Mouse (Mus musculus): ENCODE measurements around the gene Stk32c. TPM values are rescaled to one million over a fixed set of nuclear protein-coding genes. Genes with fewer than 3 reads are reported as not detected.
A peak's percentile ranks its signal among the peaks of the same experiment; 100 is the strongest.

Stk32c gene
- polyA plus RNA-seq, 1 experiment from 2014 or later: 0.11 TPM

GRCm38 (mm10) chr7:139136906-139137491, 76.1 kb downstream of the Stk32c start:
- Histone ChIP-seq H3K4me3 (ENCODE audit: low read depth, low read length) (no peak overlapping the region), H3K27ac (replicated peaks; ENCODE audit: low read depth, low read length) (no peak overlapping the region), H3K4me2 (ENCODE audit: low read depth, low read length) (no peak overlapping the region), H3K27me3 (replicated peaks; ENCODE audit: control insufficient read depth, insufficient read depth, low read length) (no peaks in the 10 kb centered on the region), H3K9me3 (ENCODE audit: control insufficient read depth, low read length) (no peaks in the 10 kb centered on the region), H3K4me1 (ENCODE audit: control insufficient read depth, insufficient read depth, low read length) (peaks cover 12% of the 10 kb centered on the region), H3K36me3 (ENCODE audit: control insufficient read depth, insufficient read depth, low read length) (no peaks in the 10 kb centered on the region), H3K9ac (ENCODE audit: low read depth, low read length) (no peak overlapping the region)
- DNase-seq (ENCODE audit: low spot score) (no peak), ATAC-seq (ENCODE audit: low read depth) (no peak)
- 75% methylated on average over 5 of the region's 5 CpGs for WGBS

- ATAC-seq (ENCODE audit: low read depth) (no peak), DNase-seq (ENCODE audit: low spot score) (no peak)
- H3K36me3 ChIP-seq (ENCODE audit: control insufficient read depth, insufficient read depth, low read length): no peaks in the 10 kb centered on the region
- no peaks in the 10 kb centered on the region for H3K9me3 ChIP-seq (ENCODE audit: control insufficient read depth, low read length)
- no peak overlapping the region for H3K4me3 ChIP-seq (ENCODE audit: low read depth, low read length)
- H3K9ac ChIP-seq (ENCODE audit: low read depth, low read length): no peak overlapping the region
- WGBS: 78% methylated on average over 5 of the region's 5 CpGs
- H3K4me2 ChIP-seq (ENCODE audit: low read depth, low read length): no peak overlapping the region
- H3K27me3 ChIP-seq (replicated peaks; ENCODE audit: control insufficient read depth, insufficient read depth, low read length): no peaks in the 10 kb centered on the region
- H3K4me1 ChIP-seq (ENCODE audit: control insufficient read depth, insufficient read depth, low read length): peaks cover 20% of the 10 kb centered on the region
- no peak overlapping the region for H3K27ac ChIP-seq (replicated peaks; ENCODE audit: low read depth, low read length)
These were observed 77.9 kb downstream of the Stk32c start for GRCm38 (mm10) chr7:139135236-139135635.

GRCm38 (mm10) chr7:139133446-139133845, 79.7 kb downstream of the Stk32c start:
- Histone ChIP-seq H3K27ac (replicated peaks; ENCODE audit: low read depth, low read length) (no peak overlapping the region), H3K36me3 (ENCODE audit: control insufficient read depth, insufficient read depth, low read length) (no peaks in the 10 kb centered on the region), H3K4me2 (ENCODE audit: low read depth, low read length) (no peak overlapping the region), H3K4me1 (ENCODE audit: control insufficient read depth, insufficient read depth, low read length) (peaks cover 17% of the 10 kb centered on the region), H3K4me3 (ENCODE audit: low read depth, low read length) (no peak overlapping the region), H3K9me3 (ENCODE audit: control insufficient read depth, low read length) (no peaks in the 10 kb centered on the region), H3K9ac (ENCODE audit: low read depth, low read length) (no peak overlapping the region), H3K27me3 (replicated peaks; ENCODE audit: control insufficient read depth, insufficient read depth, low read length) (no peaks in the 10 kb centered on the region)
- WGBS: 58% methylated on average over 3 of the region's 3 CpGs
- DNase-seq (ENCODE audit: low spot score) (peak; percentile 44), ATAC-seq (ENCODE audit: low read depth) (no peak)

GRCm38 (mm10) chr7:139131538-139131937, 81.6 kb downstream of the Stk32c start:
- no peak overlapping the region for H3K9ac ChIP-seq (ENCODE audit: low read depth, low read length)
- no peaks in the 10 kb centered on the region for H3K36me3 ChIP-seq (ENCODE audit: control insufficient read depth, insufficient read depth, low read length)
- 57% methylated on average over 8 of the region's 8 CpGs for WGBS
- H3K4me2 ChIP-seq (ENCODE audit: low read depth, low read length): no peak overlapping the region
- peaks cover 17% of the 10 kb centered on the region for H3K4me1 ChIP-seq (ENCODE audit: control insufficient read depth, insufficient read depth, low read length)
- no peak overlapping the region for H3K27ac ChIP-seq (replicated peaks; ENCODE audit: low read depth, low read length)
- DNase-seq (ENCODE audit: low spot score) (no peak), ATAC-seq (ENCODE audit: low read depth) (no peak)
- no peaks in the 10 kb centered on the region for H3K27me3 ChIP-seq (replicated peaks; ENCODE audit: control insufficient read depth, insufficient read depth, low read length)
- H3K9me3 ChIP-seq (ENCODE audit: control insufficient read depth, low read length): no peaks in the 10 kb centered on the region
- H3K4me3 ChIP-seq (ENCODE audit: low read depth, low read length): no peak overlapping the region

GRCm38 (mm10) chr7:139130361-139130760, 82.7 kb downstream of the Stk32c start:
- Histone ChIP-seq H3K27me3 (replicated peaks; ENCODE audit: control insufficient read depth, insufficient read depth, low read length) (no peaks in the 10 kb centered on the region), H3K4me2 (ENCODE audit: low read depth, low read length) (no peak overlapping the region), H3K27ac (replicated peaks; ENCODE audit: low read depth, low read length) (no peak overlapping the region), H3K4me1 (ENCODE audit: control insufficient read depth, insufficient read depth, low read length) (peaks cover 17% of the 10 kb centered on the region), H3K9ac (ENCODE audit: low read depth, low read length) (0 out of 2 replicates have a peak overlapping the region, but pooled peaks have one; percentile 25), H3K36me3 (ENCODE audit: control insufficient read depth, insufficient read depth, low read length) (no peaks in the 10 kb centered on the region), H3K9me3 (ENCODE audit: control insufficient read depth, low read length) (no peaks in the 10 kb centered on the region), H3K4me3 (ENCODE audit: low read depth, low read length) (no peak overlapping the region)
- WGBS: 21% methylated on average over 6 of the region's 6 CpGs
- DNase-seq (ENCODE audit: low spot score) (peak; percentile 53), ATAC-seq (ENCODE audit: low read depth) (peak; percentile 66; the same call in 1 of the 2 replicates)

- Histone ChIP-seq H3K4me3 (ENCODE audit: low read depth, low read length) (no peak overlapping the region), H3K27me3 (replicated peaks; ENCODE audit: control insufficient read depth, insufficient read depth, low read length) (no peaks in the 10 kb centered on the region), H3K9ac (ENCODE audit: low read depth, low read length) (no peak overlapping the region), H3K4me1 (ENCODE audit: control insufficient read depth, insufficient read depth, low read length) (peaks cover 17% of the 10 kb centered on the region), H3K36me3 (ENCODE audit: control insufficient read depth, insufficient read depth, low read length) (no peaks in the 10 kb centered on the region), H3K9me3 (ENCODE audit: control insufficient read depth, low read length) (no peaks in the 10 kb centered on the region), H3K4me2 (ENCODE audit: low read depth, low read length) (no peak overlapping the region), H3K27ac (replicated peaks; ENCODE audit: low read depth, low read length) (no peak overlapping the region)
- 82% methylated on average over 4 of the region's 4 CpGs for WGBS
- DNase-seq (ENCODE audit: low spot score) (no peak), ATAC-seq (ENCODE audit: low read depth) (no peak)
These were observed 84.1 kb downstream of the Stk32c start for GRCm38 (mm10) chr7:139128994-139129393.

GRCm38 (mm10) chr7:139126549-139126948, 86.6 kb downstream of the Stk32c start:
- no peaks in the 10 kb centered on the region for H3K27me3 ChIP-seq (replicated peaks; ENCODE audit: control insufficient read depth, insufficient read depth, low read length)
- ATAC-seq (ENCODE audit: low read depth) (no peak), DNase-seq (ENCODE audit: low spot score) (no peak)
- 73% methylated on average over 7 of the region's 7 CpGs for WGBS
- no peak overlapping the region for H3K4me3 ChIP-seq (ENCODE audit: low read depth, low read length)
- H3K9me3 ChIP-seq (ENCODE audit: control insufficient read depth, low read length): no peaks in the 10 kb centered on the region
- no peak overlapping the region for H3K4me2 ChIP-seq (ENCODE audit: low read depth, low read length)
- H3K27ac ChIP-seq (replicated peaks; ENCODE audit: low read depth, low read length): no peak overlapping the region
- H3K4me1 ChIP-seq (ENCODE audit: control insufficient read depth, insufficient read depth, low read length): peaks cover 17% of the 10 kb centered on the region
- no peaks in the 10 kb centered on the region for H3K36me3 ChIP-seq (ENCODE audit: control insufficient read depth, insufficient read depth, low read length)
- H3K9ac ChIP-seq (ENCODE audit: low read depth, low read length): no peak overlapping the region

GRCm38 (mm10) chr7:139125881-139126280, 87.2 kb downstream of the Stk32c start:
- Histone ChIP-seq H3K9me3 (ENCODE audit: control insufficient read depth, low read length) (no peaks in the 10 kb centered on the region), H3K4me2 (ENCODE audit: low read depth, low read length) (no peak overlapping the region), H3K9ac (ENCODE audit: low read depth, low read length) (no peak overlapping the region), H3K4me3 (ENCODE audit: low read depth, low read length) (no peak overlapping the region), H3K27ac (replicated peaks; ENCODE audit: low read depth, low read length) (no peak overlapping the region), H3K4me1 (ENCODE audit: control insufficient read depth, insufficient read depth, low read length) (peaks cover 10% of the 10 kb centered on the region; the same call in 1 of the 2 replicates), H3K27me3 (replicated peaks; ENCODE audit: control insufficient read depth, insufficient read depth, low read length) (no peaks in the 10 kb centered on the region), H3K36me3 (ENCODE audit: control insufficient read depth, insufficient read depth, low read length) (no peaks in the 10 kb centered on the region)
- 85% methylated on average over 4 of the region's 4 CpGs for WGBS
- DNase-seq (ENCODE audit: low spot score) (no peak), ATAC-seq (ENCODE audit: low read depth) (no peak)

- Histone ChIP-seq H3K4me1 (ENCODE audit: control insufficient read depth, insufficient read depth, low read length) (no peaks in the 10 kb centered on the region), H3K27ac (replicated peaks; ENCODE audit: low read depth, low read length) (no peak overlapping the region), H3K36me3 (ENCODE audit: control insufficient read depth, insufficient read depth, low read length) (no peaks in the 10 kb centered on the region), H3K27me3 (replicated peaks; ENCODE audit: control insufficient read depth, insufficient read depth, low read length) (no peaks in the 10 kb centered on the region), H3K4me2 (ENCODE audit: low read depth, low read length) (no peak overlapping the region), H3K9ac (ENCODE audit: low read depth, low read length) (no peak overlapping the region), H3K9me3 (ENCODE audit: control insufficient read depth, low read length) (no peaks in the 10 kb centered on the region), H3K4me3 (ENCODE audit: low read depth, low read length) (no peak overlapping the region)
- no peak for DNase-seq (ENCODE audit: low spot score)
- WGBS: 67% methylated on average over 2 of the region's 2 CpGs
- 0 out of 2 replicates have a peak, but pooled peaks have one; percentile 15 for ATAC-seq (ENCODE audit: low read depth)
These were observed 93.3 kb downstream of the Stk32c start for GRCm38 (mm10) chr7:139119775-139120153.

Data from embryonic facial prominence, embryonic 14.5 days (tissue).